Mouse (Mus musculus) c-Kit-negative CD71-positive TER-119-positive erythroid progenitor cells, embryonic 14.5 days (primary cell): Measurements from ENCODE around the gene Gm15262.
"Not testable (repeated sequence)": the region's sequence is repeated elsewhere in the genome, so short reads cannot be mapped to it uniquely, and the experiment has no call there.

Experiments
- DNase-seq: peaks from one replicate; pipeline ENCODE4 v3.0.0-alpha.2; 2013; ENCODE audit warnings: low read depth, low spot score

The Gm15262 gene

DNA sequence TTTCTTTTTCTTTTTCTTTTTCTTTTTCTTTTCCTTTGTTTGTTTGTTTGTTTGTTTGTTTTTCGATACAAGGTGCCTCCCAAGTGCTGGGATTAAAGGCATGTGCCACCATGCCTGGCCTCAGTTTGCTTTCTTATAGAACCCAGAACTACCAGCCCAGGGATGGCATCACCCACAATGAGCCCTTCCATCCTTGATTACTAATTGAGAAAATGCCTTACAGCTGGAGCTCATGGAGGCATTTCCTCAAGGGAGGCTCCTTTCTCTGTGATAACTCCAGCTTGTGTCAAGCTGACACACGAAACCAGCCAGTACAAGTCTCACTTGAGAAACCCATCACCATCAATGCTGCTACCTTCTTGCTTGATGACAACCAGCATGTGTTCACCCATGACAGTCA, at the start of gene Gm15262:
Gm15262 (plus strand) TSS at position 301 of the 400 bp plus-strand sequence.
- DNase-seq: not testable (repeated sequence)

- no peak for DNase-seq
Measured at GRCm38 (mm10) chrX:161308131-161308530, 20.9 kb downstream of the Gm15262 start.

DNA sequence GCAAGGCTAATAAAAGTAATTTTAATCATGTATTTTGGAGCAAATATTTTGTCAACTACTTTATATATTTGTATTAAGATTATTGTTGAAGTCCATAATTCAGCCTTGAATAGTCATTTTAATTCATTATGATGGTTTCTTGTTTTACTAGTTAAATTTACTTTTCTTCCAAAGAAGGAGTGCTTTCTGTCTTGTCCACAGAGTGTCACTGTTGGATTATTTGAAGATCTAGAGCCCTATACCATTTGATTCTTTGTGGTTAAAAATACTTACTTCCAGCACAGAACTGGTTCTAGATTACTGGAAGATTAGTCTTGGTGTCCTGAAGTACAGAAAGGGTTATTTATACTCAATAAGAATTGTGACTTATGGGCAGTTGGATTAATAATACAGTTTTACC, 29.2 kb downstream of the Gm15262 start:
- no peak for DNase-seq

DNA sequence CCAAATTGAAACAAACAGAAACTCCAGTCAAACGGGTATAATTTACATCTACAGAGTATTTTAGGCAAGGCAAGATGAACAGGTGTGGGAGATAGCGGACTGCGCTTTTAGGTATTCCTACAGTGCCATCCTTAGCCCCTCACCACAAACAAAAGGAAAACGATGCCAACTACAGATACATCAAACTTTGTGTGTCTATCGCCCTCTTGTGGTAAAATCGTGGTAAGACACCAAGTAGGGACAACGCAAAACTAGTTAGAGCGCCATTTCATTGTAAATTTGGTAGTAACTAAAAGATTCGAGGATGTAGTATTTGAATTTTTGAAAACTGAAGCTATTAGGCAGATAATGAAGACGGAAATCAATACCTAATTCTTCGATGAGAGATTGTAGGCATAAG, 83.7 kb downstream of the Gm15262 start:
- DNase-seq: no peak

- DNase-seq: no peak
Measured at GRCm38 (mm10) chrX:161371461-161371860, 84.2 kb downstream of the Gm15262 start.

GRCm38 (mm10) chrX:161375568-161375967, 88.3 kb downstream of the Gm15262 start:
- no peak for DNase-seq

DNA sequence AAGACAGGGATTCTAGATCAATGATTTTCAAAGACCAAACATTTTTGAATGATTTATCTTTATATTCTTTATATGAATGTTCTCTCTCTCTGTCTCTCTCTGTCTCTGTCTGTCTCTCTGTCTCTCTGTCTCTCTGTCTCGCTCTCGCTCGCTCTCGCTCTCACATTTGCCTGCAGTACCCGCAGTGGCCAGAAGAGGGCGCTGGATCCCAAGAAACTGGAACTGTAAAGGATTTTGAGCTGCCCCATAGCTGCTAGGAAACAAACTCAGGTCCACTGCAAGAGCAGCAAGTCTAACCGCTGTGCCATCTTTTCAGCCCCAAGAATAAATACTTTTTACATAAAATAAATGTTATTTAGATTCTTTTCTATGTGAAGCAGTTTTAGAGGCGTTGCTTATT, 98.5 kb downstream of the Gm15262 start:
- peak; percentile 3 for DNase-seq

GRCm38 (mm10) chrX:161387942-161388341, 100.7 kb downstream of the Gm15262 start:
- DNase-seq: no peak

DNA sequence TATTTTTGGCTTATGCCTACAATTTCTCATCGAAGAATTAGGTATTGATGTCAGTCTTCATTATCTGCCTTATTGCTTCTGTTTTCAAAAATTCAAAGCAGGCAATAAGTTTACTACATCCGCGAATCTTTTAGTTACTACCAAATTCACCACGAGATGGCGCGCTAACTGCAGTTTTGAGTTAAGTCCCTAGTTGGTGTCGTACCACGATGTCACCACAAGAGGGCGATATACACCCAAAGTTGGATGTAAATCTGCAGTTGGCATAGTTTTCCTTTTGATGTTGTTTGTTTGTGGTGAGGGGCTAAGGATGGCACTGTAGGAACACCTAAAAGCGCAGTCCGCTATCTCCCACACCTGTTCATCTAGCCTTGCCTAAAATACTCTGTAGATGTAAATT, 111.9 kb downstream of the Gm15262 start:
- DNase-seq: peak; percentile 53

GRCm38 (mm10) chrX:161411151-161411550, 123.9 kb downstream of the Gm15262 start:
- no peak for DNase-seq
